In genomic region chr19:5151331-5151730, GRCm38 (mm10) we compare ENCODE assay signal across 8 mouse cellular contexts. TPM values are rescaled to one million over a fixed set of nuclear protein-coding genes. Genes with fewer than 3 reads are reported as not detected.
A peak's percentile ranks its signal among the peaks of the same experiment; 100 is the strongest.
DNase-seq lines count a peak whose midpoint lies in the region; ATAC-seq and TF ChIP-seq lines count a peak whose summit lies in the region.

No protein-coding gene starts in this region.

- no peak overlapping the region for H3K27ac ChIP-seq in liver, embryonic 12.5 days
- H3K27ac ChIP-seq in hindbrain, embryonic 15.5 days (replicated peaks) = peak overlapping the region; percentile 47

- peak; percentile 49 for DNase-seq in liver
- DNase-seq in brain, embryonic 14.5 days (ENCODE audit: low read depth) = peak; percentile 77
- peak; percentile 11 for DNase-seq in fibroblast of lung, adult 2 months (ENCODE audit: low read depth)
- peak; percentile 85 to 90 for DNase-seq in left cerebral cortex, postnatal 14 days (ENCODE audit: low spot score in 2 of 2)
- peak; percentile 41 to 42 for DNase-seq in monocyte, adult 2 months (ENCODE audit: low read depth in 1 of 2, low spot score in 2 of 2)
- peak; percentile 78 for DNase-seq in splenic B cell, adult 2 months (ENCODE audit: low read depth, low spot score)

- TF ChIP-seq CTCF in brain, embryonic 14.5 days (IDR thresholded peaks at IDR 0.05; ENCODE audit: borderline replicate concordance, extremely low read depth, insufficient read depth, insufficient read length) = peak; percentile 79

- no peak for TF ChIP-seq POLR2A in brain, embryonic 14.5 days (IDR thresholded peaks at IDR 0.05; ENCODE audit: borderline replicate concordance, extremely low read depth, insufficient read depth, insufficient read length, poor library complexity, severe bottlenecking)

- intact Hi-C loops in left cerebral cortex, postnatal 14 days (cut with DNase I) = no loop called here

- no peak for ATAC-seq in liver, embryonic 12.5 days
- ATAC-seq in hindbrain, embryonic 15.5 days (ENCODE audit: low FRiP score, low read depth) = peak; percentile 61

- no peak overlapping the region for H3K4me2 ChIP-seq in liver, embryonic 12.5 days
- H3K4me2 ChIP-seq in hindbrain, embryonic 15.5 days = no peak overlapping the region

- H3K4me1 ChIP-seq in liver, embryonic 12.5 days = peaks cover 3% of the 10 kb centered on the region
- H3K4me1 ChIP-seq in hindbrain, embryonic 15.5 days (replicated peaks) = 0 out of 2 replicates have a peak, but pooled peaks cover 4% of the 10 kb centered on the region

- peaks cover 9% of the 10 kb centered on the region for H3K9me3 ChIP-seq in liver, embryonic 12.5 days (replicated peaks)
- no peaks in the 10 kb centered on the region for H3K9me3 ChIP-seq in hindbrain, embryonic 15.5 days

- H3K27me3 ChIP-seq in liver, embryonic 12.5 days (replicated peaks) = no peaks in the 10 kb centered on the region
- H3K27me3 ChIP-seq in hindbrain, embryonic 15.5 days = no peaks in the 10 kb centered on the region
- H3K27me3 ChIP-seq in splenic B cell, adult 2 months (ENCODE audit: control insufficient read depth, insufficient read depth, low read length, poor library complexity, severe bottlenecking) = no peaks in the 10 kb centered on the region

- WGBS in liver, embryonic 12.5 days (ENCODE audit: insufficient replicate concordance) = 19% methylated on average over 3 of the region's 3 CpGs
- WGBS in hindbrain, embryonic 15.5 days = 31% methylated on average over 3 of the region's 3 CpGs

- H3K4me3 ChIP-seq in liver, embryonic 12.5 days = no peak overlapping the region
- H3K4me3 ChIP-seq in hindbrain, embryonic 15.5 days = no peak overlapping the region

- no peak overlapping the region for H3K9ac ChIP-seq in liver, embryonic 12.5 days
- no peak overlapping the region for H3K9ac ChIP-seq in hindbrain, embryonic 15.5 days

- peaks cover 64% of the 10 kb centered on the region for H3K36me3 ChIP-seq in liver, embryonic 12.5 days
- peaks cover 36% of the 10 kb centered on the region for H3K36me3 ChIP-seq in hindbrain, embryonic 15.5 days
- H3K36me3 ChIP-seq in splenic B cell, adult 2 months (ENCODE audit: control insufficient read depth, insufficient read depth, low read length, poor library complexity, severe bottlenecking) = peaks cover 6% of the 10 kb centered on the region

RNA-seq across cellular contexts. Expression of gene Klc2, which starts 33.0 kb away (rescaled TPM):
- 4.4 and 4.9 TPM in 2 replicates for polyA plus RNA-seq in liver, embryonic 12.5 days (2016; fragmentation: Nextera tagmentation; extraction: Ambion mirVana)
- 117 and 134 TPM in 2 replicates for polyA plus RNA-seq in brain, embryonic 14.5 days (2012; rRNA removed)
- polyA plus RNA-seq in hindbrain, embryonic 15.5 days (2015; fragmentation: Nextera tagmentation; extraction: Ambion mirVana) = 76.9 and 90.2 TPM in 2 replicates
- 100 to 1,000 TPM; 220 to 226 TPM for total RNA-seq in left cerebral cortex, postnatal 14 days (2021)

RNA-seq across cellular contexts. Expression of gene Rab1b, which starts 44.5 kb away (rescaled TPM):
- 118 and 126 TPM in 2 replicates for polyA plus RNA-seq in liver, embryonic 12.5 days (2016; fragmentation: Nextera tagmentation; extraction: Ambion mirVana)
- 195 and 205 TPM in 2 replicates for polyA plus RNA-seq in brain, embryonic 14.5 days (2012; rRNA removed)
- 210 and 222 TPM in 2 replicates for polyA plus RNA-seq in hindbrain, embryonic 15.5 days (2015; fragmentation: Nextera tagmentation; extraction: Ambion mirVana)
- 100 to 1,000 TPM; 176 to 184 TPM for total RNA-seq in left cerebral cortex, postnatal 14 days (2021)

RNA-seq across cellular contexts. Expression of gene Cnih2, which starts 53.0 kb away (rescaled TPM):
- polyA plus RNA-seq in liver, embryonic 12.5 days (2016; fragmentation: Nextera tagmentation; extraction: Ambion mirVana) = 3.5 and 3.8 TPM in 2 replicates
- 467 and 494 TPM in 2 replicates for polyA plus RNA-seq in brain, embryonic 14.5 days (2012; rRNA removed)
- polyA plus RNA-seq in hindbrain, embryonic 15.5 days (2015; fragmentation: Nextera tagmentation; extraction: Ambion mirVana) = 364 and 435 TPM in 2 replicates
- 100 to 1,000 TPM; 325 to 352 TPM for total RNA-seq in left cerebral cortex, postnatal 14 days (2021)

Comparison
In these comparisons a context has a peak if more than half of its experiments do, and no peak if none do; other contexts are left out.
1. DNase-seq: peak in every context shown above with its lines; median percentile 88 in left cerebral cortex, postnatal 14 days; 78 in splenic B cell, adult 2 months; 77 in brain, embryonic 14.5 days; 49 in liver; 42 in monocyte, adult 2 months; 11 in fibroblast of lung, adult 2 months.
2. RNA of gene Klc2, which starts 33.0 kb away (polyA plus RNA-seq): 117 to 134 TPM in brain, embryonic 14.5 days and 76.9 to 90.2 TPM in hindbrain, embryonic 15.5 days; 4.4 to 4.9 TPM in liver, embryonic 12.5 days; every median in the first group is over 10 times any median in the second.
3. RNA of gene Cnih2, which starts 53.0 kb away (polyA plus RNA-seq): 467 to 494 TPM in brain, embryonic 14.5 days and 364 to 435 TPM in hindbrain, embryonic 15.5 days; 3.5 to 3.8 TPM in liver, embryonic 12.5 days; every median in the first group is over 10 times any median in the second.